8 mouse cellular contexts compared by ENCODE assay signal in the genomic region with DNA sequence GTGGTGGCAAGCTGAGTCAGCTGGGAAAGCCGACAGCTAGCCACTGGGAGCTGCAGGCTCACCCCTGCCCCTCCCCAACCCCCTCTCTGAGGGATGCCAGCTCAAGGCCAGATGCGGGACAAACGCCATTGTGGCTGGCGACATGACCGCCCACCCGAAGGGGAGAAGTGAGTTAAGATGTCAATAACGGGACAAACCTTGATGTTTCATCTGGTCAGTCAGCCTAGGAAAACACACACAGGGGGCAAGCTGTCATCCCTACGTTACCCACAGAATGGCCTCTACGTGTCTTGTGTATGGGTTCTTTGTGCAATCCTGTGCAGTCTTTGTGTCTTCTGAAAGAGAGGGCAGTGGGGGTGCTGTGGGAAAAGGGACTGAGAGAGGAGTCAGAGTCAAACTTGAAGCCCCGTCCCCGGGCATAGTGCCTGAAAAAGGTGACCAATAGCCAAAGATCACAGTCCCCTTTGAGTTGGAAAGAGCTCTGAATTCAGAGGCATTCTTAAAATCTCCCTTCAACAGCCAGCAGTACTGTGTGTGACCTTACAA. TPM values are rescaled to one million over a fixed set of nuclear protein-coding genes. Genes with fewer than 3 reads are reported as not detected.
A peak's percentile ranks its signal among the peaks of the same experiment; 100 is the strongest.
DNase-seq lines count a peak whose midpoint lies in the region; ATAC-seq and TF ChIP-seq lines count a peak whose summit lies in the region.

No protein-coding gene starts in this region.

- H3K27me3 ChIP-seq in erythroblast, embryonic 14.5 days (ENCODE audit: control insufficient read depth), result peaks cover 21% of the 10 kb centered on the region
- no peaks in the 10 kb centered on the region for H3K27me3 ChIP-seq in ES-Bruce4 (ENCODE audit: control insufficient read depth, insufficient read depth, low read length, poor library complexity, severe bottlenecking)
- H3K27me3 ChIP-seq in heart, embryonic 13.5 days (replicated peaks), result no peaks in the 10 kb centered on the region
- peaks cover 21% of the 10 kb centered on the region for H3K27me3 ChIP-seq in liver, embryonic 12.5 days (replicated peaks)

- peak; percentile 44 for DNase-seq in testis, postnatal 10 days (ENCODE audit: low spot score)
- no peak for DNase-seq in right cerebral cortex, postnatal 14 days
- no peak for DNase-seq in left cerebral cortex, adult 18-20 months (ENCODE audit: low spot score in 2 of 2)

- H3K27ac ChIP-seq in ES-Bruce4 (ENCODE audit: insufficient read depth, low read length), result peak overlapping the region; percentile 20; the same call in 1 of the 2 replicates
- peak overlapping the region; percentile 83 for H3K27ac ChIP-seq in heart, embryonic 13.5 days (replicated peaks)
- peak overlapping the region; percentile 57 for H3K27ac ChIP-seq in liver, embryonic 12.5 days

- H3K9me3 ChIP-seq in erythroblast, embryonic 14.5 days (ENCODE audit: control insufficient read depth, low read length), result no peaks in the 10 kb centered on the region
- no peaks in the 10 kb centered on the region for H3K9me3 ChIP-seq in ES-Bruce4 (replicated peaks; ENCODE audit: control insufficient read depth, insufficient read depth, low read length, poor library complexity, severe bottlenecking)
- no peaks in the 10 kb centered on the region for H3K9me3 ChIP-seq in heart, embryonic 13.5 days
- H3K9me3 ChIP-seq in liver, embryonic 12.5 days (replicated peaks), result no peaks in the 10 kb centered on the region

- TF ChIP-seq CTCF in ES-Bruce4 (IDR thresholded peaks at IDR 0.05; ENCODE audit: low read depth, low read length), result no peak

- no peaks in the 10 kb centered on the region for H3K36me3 ChIP-seq in erythroblast, embryonic 14.5 days (ENCODE audit: control insufficient read depth)
- H3K36me3 ChIP-seq in ES-Bruce4 (ENCODE audit: control insufficient read depth, insufficient read depth, low read length, poor library complexity, severe bottlenecking), result no peaks in the 10 kb centered on the region
- no peaks in the 10 kb centered on the region for H3K36me3 ChIP-seq in heart, embryonic 13.5 days
- no peaks in the 10 kb centered on the region for H3K36me3 ChIP-seq in liver, embryonic 12.5 days

- ATAC-seq in erythroblast, adult 5-6 weeks (replicated peaks; ENCODE audit: low FRiP score, poor library complexity, severe bottlenecking), result no peak
- ATAC-seq in heart, embryonic 13.5 days (ENCODE audit: extremely low read depth, insufficient number of reproducible peaks, low FRiP score, low TSS enrichment), result no peak
- no peak for ATAC-seq in liver, embryonic 12.5 days

- peaks cover 30% of the 10 kb centered on the region for H3K4me1 ChIP-seq in erythroblast, embryonic 14.5 days (ENCODE audit: control insufficient read depth)
- peaks cover 2% of the 10 kb centered on the region for H3K4me1 ChIP-seq in ES-Bruce4 (ENCODE audit: control insufficient read depth, insufficient read depth, low read length)
- H3K4me1 ChIP-seq in heart, embryonic 13.5 days, result peaks cover 37% of the 10 kb centered on the region
- peaks cover 27% of the 10 kb centered on the region for H3K4me1 ChIP-seq in liver, embryonic 12.5 days

- peak overlapping the region; percentile 79 for H3K4me2 ChIP-seq in heart, embryonic 13.5 days
- peak overlapping the region; percentile 77 for H3K4me2 ChIP-seq in liver, embryonic 12.5 days

- no peak for TF ChIP-seq POLR2A in ES-Bruce4 (IDR thresholded peaks at IDR 0.05; ENCODE audit: insufficient read depth, low read length)

- under 1% methylated on average over 11 of the region's 11 CpGs for WGBS in heart, embryonic 13.5 days
- 10% methylated on average over 11 of the region's 11 CpGs for WGBS in liver, embryonic 12.5 days (ENCODE audit: insufficient replicate concordance)

- no peak for TF ChIP-seq EP300 in ES-Bruce4 (IDR thresholded peaks at IDR 0.05; ENCODE audit: insufficient read depth, low read depth, low read length)

- peak overlapping the region; percentile 59 for H3K4me3 ChIP-seq in erythroblast, embryonic 14.5 days (replicated peaks)
- H3K4me3 ChIP-seq in ES-Bruce4 (ENCODE audit: low read depth, low read length), result peak overlapping the region; percentile 31
- H3K4me3 ChIP-seq in heart, embryonic 13.5 days, result peak overlapping the region; percentile 63
- peak overlapping the region; percentile 57 for H3K4me3 ChIP-seq in liver, embryonic 12.5 days

- H3K9ac ChIP-seq in ES-Bruce4 (ENCODE audit: low read depth, poor library complexity, severe bottlenecking), result peak overlapping the region; percentile 51
- H3K9ac ChIP-seq in heart, embryonic 13.5 days, result peak overlapping the region; percentile 83
- H3K9ac ChIP-seq in liver, embryonic 12.5 days, result peak overlapping the region; percentile 61

RNA-seq across cellular contexts. Expression of gene Chd9, which starts 49.4 kb away (rescaled TPM):
- 0.03 and 0.08 TPM in 2 replicates for polyA plus RNA-seq in erythroblast, embryonic 14.5 days (2012)
- total RNA-seq in erythroblast, adult 5-6 weeks (2015; ENCODE audit: low replicate concordance), result 47.5 and 64.2 TPM in 2 replicates
- 49.6 and 56.0 TPM in 2 replicates for total RNA-seq in erythroblast, adult 5-6 weeks (2017; ENCODE audit: low replicate concordance)
- polyA plus RNA-seq in ES-Bruce4 (2011; ENCODE audit: insufficient read depth, insufficient read length, low read depth, missing spikeins), result 67.7 and 71.6 TPM in 2 replicates
- 42.3 and 45.0 TPM in 2 replicates for polyA plus RNA-seq in heart, embryonic 13.5 days (2015; fragmentation: Nextera tagmentation; extraction: Ambion mirVana)
- 15.2 and 15.7 TPM in 2 replicates for polyA plus RNA-seq in liver, embryonic 12.5 days (2016; fragmentation: Nextera tagmentation; extraction: Ambion mirVana)
- 100 to 1,000 TPM; 175 to 214 TPM for total RNA-seq in left cerebral cortex, adult 18-20 months (2021)

Comparison
In these comparisons a context has a peak if more than half of its experiments do, and no peak if none do; other contexts are left out.
1. H3K27ac ChIP-seq: peak in every context shown above with its lines; median percentile 83 in heart, embryonic 13.5 days; 57 in liver, embryonic 12.5 days; 20 in ES-Bruce4.
2. RNA of gene Chd9, which starts 49.4 kb away (polyA plus RNA-seq): 67.7 to 71.6 TPM in ES-Bruce4, 42.3 to 45.0 TPM in heart, embryonic 13.5 days and 15.2 to 15.7 TPM in liver, embryonic 12.5 days; 0.03 to 0.08 TPM in erythroblast, embryonic 14.5 days; every median in the first group is over 10 times any median in the second.
3. Peak in every context shown above with its lines, with median percentiles within 50 percentile points of each other: H3K4me3 ChIP-seq and H3K9ac ChIP-seq.